Mouse (Mus musculus): ENCODE results near the gene Myl12a. TPM values are rescaled to one million over a fixed set of nuclear protein-coding genes. Genes with fewer than 3 reads are reported as not detected.

Myl12a gene
- polyA plus RNA-seq, 1 experiment, result 119 TPM

DNA sequence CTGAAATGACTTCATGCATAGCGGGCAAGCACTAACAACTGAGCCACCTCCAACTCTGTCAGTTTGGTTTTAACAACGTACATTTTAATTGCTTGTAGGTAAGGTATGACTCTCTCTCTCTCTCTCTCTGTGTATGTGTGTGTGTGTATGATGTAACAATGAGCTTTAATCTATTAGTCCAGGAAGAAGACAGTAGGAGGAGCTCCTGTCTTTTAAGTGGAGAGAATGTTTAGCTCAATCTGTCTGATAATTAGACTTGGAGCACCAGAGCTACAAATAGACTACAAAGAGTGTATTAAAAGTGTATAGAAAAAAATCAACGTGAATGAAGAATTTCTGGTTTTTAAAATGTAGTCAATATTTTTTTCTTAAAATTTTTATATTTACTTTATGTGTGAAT lies 6.0 kb upstream of the Myl12a start:
- 80% methylated on average over 3 of the region's 3 CpGs for WGBS
- no peaks in the 10 kb centered on the region; the same call in 1 of the 2 replicates for H3K4me1 ChIP-seq (ENCODE audit: control insufficient read depth, insufficient read depth, low read length)
- no peak overlapping the region for H3K27ac ChIP-seq (ENCODE audit: control insufficient read depth, insufficient read depth, low read depth, low read length, poor library complexity)
- TF ChIP-seq POLR2A (IDR thresholded peaks at IDR 0.05; ENCODE audit: borderline replicate concordance, control insufficient read depth, low read depth, low read length), result no peak
- no peak for TF ChIP-seq CTCF (IDR thresholded peaks at IDR 0.05; ENCODE audit: control insufficient read depth, insufficient read depth, low read length)
- H3K4me3 ChIP-seq (replicated peaks; ENCODE audit: control insufficient read depth, low read depth, low read length), result no peak overlapping the region

DNA sequence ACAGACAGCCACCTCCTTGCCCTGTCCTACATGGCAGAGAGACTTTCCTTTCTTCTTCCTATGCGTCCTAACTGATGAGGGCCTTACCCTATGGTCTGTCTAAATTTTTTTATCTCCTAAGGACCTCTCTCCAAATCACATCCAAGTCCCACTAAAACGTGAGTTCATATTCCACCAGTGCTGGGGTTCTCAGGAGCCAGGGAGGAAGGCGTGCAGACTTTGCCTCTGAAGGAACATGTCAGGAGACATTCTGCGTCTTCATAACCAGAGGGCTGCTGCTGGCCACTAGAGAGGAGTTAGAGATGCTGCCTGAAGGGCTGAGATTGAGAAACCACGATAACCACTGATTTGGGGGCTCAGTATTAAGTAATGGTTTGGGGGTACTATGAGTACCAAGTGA lies 4.3 kb upstream of the Myl12a start:
- 68% methylated on average over 5 of the region's 5 CpGs for WGBS
- H3K27ac ChIP-seq (ENCODE audit: control insufficient read depth, insufficient read depth, low read depth, low read length, poor library complexity), result no peak overlapping the region
- H3K4me3 ChIP-seq (replicated peaks; ENCODE audit: control insufficient read depth, low read depth, low read length), result no peak overlapping the region
- H3K4me1 ChIP-seq (ENCODE audit: control insufficient read depth, insufficient read depth, low read length), result peaks cover 3% of the 10 kb centered on the region; the same call in 1 of the 2 replicates
- TF ChIP-seq POLR2A (IDR thresholded peaks at IDR 0.05; ENCODE audit: borderline replicate concordance, control insufficient read depth, low read depth, low read length) (no peak), CTCF (IDR thresholded peaks at IDR 0.05; ENCODE audit: control insufficient read depth, insufficient read depth, low read length) (no peak)

DNA sequence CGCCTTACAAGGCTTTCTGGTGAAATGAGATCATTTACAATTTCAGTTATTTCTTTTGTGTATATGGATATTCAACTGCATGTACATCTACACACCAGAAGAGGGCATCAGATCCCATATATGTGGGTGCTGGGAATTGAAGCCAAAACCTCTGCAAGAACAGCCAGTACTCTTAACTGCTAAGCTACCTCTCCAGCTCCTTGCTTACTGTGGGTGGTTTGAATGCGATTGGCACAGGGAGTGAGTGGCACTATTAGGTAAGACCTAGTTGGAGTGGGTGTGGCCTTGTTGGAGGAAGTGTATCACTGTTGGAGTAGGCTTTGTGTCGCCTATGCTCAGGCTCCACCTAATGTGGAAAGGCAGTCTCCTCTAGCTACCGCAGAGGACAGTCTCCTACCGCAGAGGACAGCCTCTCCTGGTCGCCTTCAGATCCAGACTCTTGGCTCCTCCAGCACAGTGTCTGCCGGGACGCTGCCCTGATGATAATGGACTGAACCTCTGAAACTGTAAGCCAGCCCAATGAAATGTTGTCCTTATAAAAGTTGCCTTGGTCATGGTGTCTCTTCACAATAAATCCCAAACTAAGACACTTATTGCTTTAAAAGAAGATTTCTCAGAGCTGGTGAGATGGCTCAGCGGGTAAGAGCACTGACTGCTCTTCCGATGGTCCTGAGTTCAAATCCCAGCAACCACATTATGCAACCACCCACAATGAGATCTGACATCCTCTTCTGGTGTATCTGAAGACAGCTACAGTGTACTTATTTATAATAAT lies 1.7 kb upstream of the Myl12a start:
- H3K27ac ChIP-seq (ENCODE audit: control insufficient read depth, insufficient read depth, low read depth, low read length, poor library complexity), result no peak overlapping the region
- TF ChIP-seq CTCF (IDR thresholded peaks at IDR 0.05; ENCODE audit: control insufficient read depth, insufficient read depth, low read length) (no peak), POLR2A (IDR thresholded peaks at IDR 0.05; ENCODE audit: borderline replicate concordance, control insufficient read depth, low read depth, low read length) (no peak)
- 56% methylated on average over 10 of the region's 10 CpGs for WGBS

DNA sequence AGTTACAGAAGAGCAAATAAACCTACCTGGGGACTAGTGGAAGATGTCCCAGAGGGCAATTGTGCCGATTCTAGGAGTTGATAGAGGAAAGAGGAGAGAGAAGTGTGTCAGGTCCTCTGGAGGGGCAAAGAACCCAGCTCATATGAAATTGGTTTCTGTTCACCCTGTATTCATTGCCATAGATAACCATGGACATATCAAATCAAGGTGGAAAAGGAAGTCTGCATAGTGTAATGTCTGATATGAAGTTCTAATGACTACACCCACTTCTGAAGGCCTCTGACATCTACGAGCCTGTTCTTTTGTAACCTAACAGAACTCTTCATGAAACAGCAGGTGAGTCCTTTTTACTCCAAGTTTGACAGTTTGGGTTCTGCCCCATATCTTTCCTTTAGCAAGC lies 1.0 kb upstream of the Myl12a start:
- H3K4me3 ChIP-seq (replicated peaks; ENCODE audit: control insufficient read depth, low read depth, low read length), result no peak overlapping the region
- H3K4me1 ChIP-seq (ENCODE audit: control insufficient read depth, insufficient read depth, low read length), result peaks cover 3% of the 10 kb centered on the region; the same call in 1 of the 2 replicates
- H3K27ac ChIP-seq (ENCODE audit: control insufficient read depth, insufficient read depth, low read depth, low read length, poor library complexity), result no peak overlapping the region
- TF ChIP-seq CTCF (IDR thresholded peaks at IDR 0.05; ENCODE audit: control insufficient read depth, insufficient read depth, low read length), result no peak
- no peak for TF ChIP-seq POLR2A (IDR thresholded peaks at IDR 0.05; ENCODE audit: borderline replicate concordance, control insufficient read depth, low read depth, low read length)
- 55% methylated on average over 2 of the region's 2 CpGs for WGBS

More for the DNA sequence above, 1.7 kb upstream of the Myl12a start:
- Histone ChIP-seq H3K4me3 (replicated peaks; ENCODE audit: control insufficient read depth, low read depth, low read length) (no peak overlapping the region), H3K4me1 (ENCODE audit: control insufficient read depth, insufficient read depth, low read length) (peaks cover 3% of the 10 kb centered on the region; the same call in 1 of the 2 replicates)

DNA sequence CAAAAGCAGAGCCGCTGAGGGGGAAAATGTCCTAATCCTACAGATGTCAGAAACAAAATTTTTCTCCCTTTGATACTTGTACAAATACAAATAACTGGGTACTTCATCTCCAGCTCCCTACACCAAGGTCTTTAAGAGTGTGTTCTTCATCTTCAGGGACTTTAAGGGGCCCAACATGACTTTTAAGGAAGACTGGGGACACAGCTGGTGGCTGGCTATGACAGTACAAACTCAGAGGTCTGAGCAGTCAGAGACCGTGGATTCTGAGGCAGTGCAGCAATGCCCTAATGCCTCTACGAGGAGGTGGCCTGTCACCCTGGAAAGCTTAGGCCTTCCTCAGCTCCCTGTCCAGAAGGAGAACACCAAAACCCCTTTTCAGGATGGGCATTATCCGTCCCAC lies 434 bp upstream of the Myl12a start:
- H3K4me1 ChIP-seq (ENCODE audit: control insufficient read depth, insufficient read depth, low read length), result peaks cover 3% of the 10 kb centered on the region; the same call in 1 of the 2 replicates
- TF ChIP-seq CTCF (IDR thresholded peaks at IDR 0.05; ENCODE audit: control insufficient read depth, insufficient read depth, low read length), result no peak
- TF ChIP-seq POLR2A (IDR thresholded peaks at IDR 0.05; ENCODE audit: borderline replicate concordance, control insufficient read depth, low read depth, low read length), result no peak
- 65% methylated on average over 4 of the region's 4 CpGs for WGBS
- no peak overlapping the region for H3K27ac ChIP-seq (ENCODE audit: control insufficient read depth, insufficient read depth, low read depth, low read length, poor library complexity)
- H3K4me3 ChIP-seq (replicated peaks; ENCODE audit: control insufficient read depth, low read depth, low read length), result no peak overlapping the region

DNA sequence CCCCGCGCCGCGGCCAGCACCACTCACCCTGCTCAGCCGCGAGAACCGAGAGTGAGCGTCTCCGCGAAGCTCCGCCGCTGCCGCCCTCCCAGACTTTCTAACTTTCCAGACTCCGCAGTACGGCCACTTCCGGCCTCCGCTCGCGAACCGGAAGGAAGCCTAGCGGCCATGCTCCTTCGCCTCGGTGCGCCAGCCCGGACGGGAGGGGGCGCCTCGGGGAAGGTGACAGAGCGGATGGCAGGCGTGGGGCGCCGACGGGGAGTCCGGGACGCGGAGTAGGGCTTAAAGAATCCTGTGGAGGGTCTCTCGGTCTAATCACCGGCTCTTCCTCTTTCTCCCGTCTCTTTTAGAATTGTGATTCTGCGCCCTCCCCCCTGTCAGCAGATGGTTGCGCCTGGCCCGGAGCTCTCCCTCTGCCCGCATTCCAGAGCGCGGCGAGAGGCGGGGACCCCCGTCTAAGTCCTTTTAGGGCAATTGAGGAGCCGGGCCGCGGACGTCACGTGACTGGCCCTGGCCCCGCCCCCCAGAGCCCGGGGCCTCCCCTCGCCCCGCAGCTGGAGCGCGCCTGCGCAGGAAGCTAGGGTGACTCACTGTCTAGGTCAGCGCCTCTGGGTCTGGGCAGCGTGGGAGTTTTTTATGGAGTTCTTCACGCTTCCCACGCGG lies 466 bp downstream of the Myl12a start, which contains the start of gene Myom1:
Gene Myom1, plus strand, starts transcription at position 553 of the 663 bp plus-strand sequence.
- H3K4me3 ChIP-seq (replicated peaks; ENCODE audit: control insufficient read depth, low read depth, low read length), result peak within 1 kb of the TSS; percentile 80
- H3K4me1 ChIP-seq (ENCODE audit: control insufficient read depth, insufficient read depth, low read length), result peaks cover 3% of the 10 kb centered on the region; the same call in 1 of the 2 replicates
- H3K27ac ChIP-seq (ENCODE audit: control insufficient read depth, insufficient read depth, low read depth, low read length, poor library complexity), result peak within 1 kb of the TSS; percentile 98
- WGBS, result under 1% methylated on average over 65 of the region's 65 CpGs
- TF ChIP-seq POLR2A (IDR thresholded peaks at IDR 0.05; ENCODE audit: borderline replicate concordance, control insufficient read depth, low read depth, low read length) (peak; percentile 94; the same call in 1 of the 2 replicates), CTCF (IDR thresholded peaks at IDR 0.05; ENCODE audit: control insufficient read depth, insufficient read depth, low read length) (peak; percentile 25; the same call in 1 of the 2 replicates)

DNA sequence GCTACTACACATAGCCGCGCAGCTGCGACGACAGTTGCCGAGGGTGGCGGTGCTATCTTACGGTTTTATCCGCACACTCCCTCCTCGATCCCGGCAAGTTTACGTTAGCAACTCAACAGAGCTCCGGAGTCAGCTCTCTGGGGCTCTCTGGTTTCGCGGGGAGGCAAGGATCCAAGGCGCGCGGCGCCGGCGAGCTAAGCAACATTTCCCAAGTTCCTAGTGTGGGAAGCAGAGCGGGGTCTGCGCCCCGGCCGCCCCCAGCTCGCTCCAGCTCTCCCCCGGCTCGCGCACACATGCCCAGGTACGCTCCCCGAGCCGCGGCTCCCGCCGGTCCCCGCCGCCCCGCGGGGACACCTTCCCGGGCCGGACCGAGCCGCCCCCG lies 988 bp downstream of the Myl12a start:
- WGBS, result under 1% methylated on average over 41 of the region's 43 CpGs
- Histone ChIP-seq H3K4me1 (ENCODE audit: control insufficient read depth, insufficient read depth, low read length) (peaks cover 3% of the 10 kb centered on the region; the same call in 1 of the 2 replicates), H3K4me3 (replicated peaks; ENCODE audit: control insufficient read depth, low read depth, low read length) (peak overlapping the region; percentile 80), H3K27ac (ENCODE audit: control insufficient read depth, insufficient read depth, low read depth, low read length, poor library complexity) (peak overlapping the region; percentile 98)
- TF ChIP-seq POLR2A (IDR thresholded peaks at IDR 0.05; ENCODE audit: borderline replicate concordance, control insufficient read depth, low read depth, low read length) (no peak), CTCF (IDR thresholded peaks at IDR 0.05; ENCODE audit: control insufficient read depth, insufficient read depth, low read length) (no peak)

DNA sequence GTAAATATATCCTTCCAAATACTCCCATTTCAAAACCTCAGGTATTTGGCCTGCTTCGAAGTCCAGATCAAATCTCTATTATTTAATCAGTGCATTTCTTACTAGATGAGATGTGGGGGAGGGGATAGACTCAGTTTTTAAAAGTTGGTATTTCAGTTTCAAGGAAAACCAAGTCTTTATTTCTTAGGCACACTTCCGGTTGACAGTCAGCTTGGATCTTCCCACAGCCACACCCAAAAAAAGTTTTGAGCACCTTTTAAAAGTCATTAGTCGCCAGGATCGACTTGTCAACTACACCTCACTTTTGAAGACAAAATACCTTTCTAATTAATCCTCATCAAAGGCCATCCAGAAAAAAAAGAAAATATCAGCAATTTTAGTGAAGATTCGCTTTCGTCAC lies 1.6 kb downstream of the Myl12a start:
- no peak overlapping the region for H3K27ac ChIP-seq (ENCODE audit: control insufficient read depth, insufficient read depth, low read depth, low read length, poor library complexity)
- WGBS, result 7% methylated on average over 6 of the region's 6 CpGs
- peak overlapping the region; percentile 14 for H3K4me3 ChIP-seq (replicated peaks; ENCODE audit: control insufficient read depth, low read depth, low read length)
- TF ChIP-seq CTCF (IDR thresholded peaks at IDR 0.05; ENCODE audit: control insufficient read depth, insufficient read depth, low read length) (no peak), POLR2A (IDR thresholded peaks at IDR 0.05; ENCODE audit: borderline replicate concordance, control insufficient read depth, low read depth, low read length) (no peak)
- H3K4me1 ChIP-seq (ENCODE audit: control insufficient read depth, insufficient read depth, low read length), result peaks cover 3% of the 10 kb centered on the region; the same call in 1 of the 2 replicates

All from bone marrow, adult 2 months (tissue).